Mouse (Mus musculus): ENCODE data around the gene Per3.
A peak's percentile ranks its signal among the peaks of the same experiment; 100 is the strongest.
"Not testable (repeated sequence)": the region's sequence is repeated elsewhere in the genome, so short reads cannot be mapped to it uniquely, and the experiment has no call there.

The Per3 gene

GRCm38 (mm10) chr4:151027001-151027400 lies 17.5 kb downstream of the Per3 start:
- peak; percentile 35 for DNase-seq (ENCODE audit: low spot score)

- DNase-seq (ENCODE audit: low spot score): no peak
These were observed 20.3 kb downstream of the Per3 start for GRCm38 (mm10) chr4:151024152-151024551.

- not testable (repeated sequence) for DNase-seq (ENCODE audit: low spot score)
These were observed 27.1 kb downstream of the Per3 start for GRCm38 (mm10) chr4:151017356-151017755.

GRCm38 (mm10) chr4:151015946-151016345 lies 28.5 kb downstream of the Per3 start:
- no peak for DNase-seq (ENCODE audit: low spot score)

GRCm38 (mm10) chr4:151010316-151010715 lies 34.1 kb downstream of the Per3 start:
- DNase-seq (ENCODE audit: low spot score): no peak

- peak; percentile 54 for DNase-seq (ENCODE audit: low spot score)
These were observed 37.5 kb downstream of the Per3 start for GRCm38 (mm10) chr4:151006945-151007344.

- DNase-seq (ENCODE audit: low spot score): no peak
These were observed 38.7 kb downstream of the Per3 start for GRCm38 (mm10) chr4:151005656-151006318.

GRCm38 (mm10) chr4:151001397-151001796 lies 43.1 kb downstream of the Per3 start:
- DNase-seq (ENCODE audit: low spot score): no peak

- no peak for DNase-seq (ENCODE audit: low spot score)
These were observed 45.8 kb downstream of the Per3 start for GRCm38 (mm10) chr4:150998626-150999025.

GRCm38 (mm10) chr4:150996797-150997196 lies 47.7 kb downstream of the Per3 start, which contains the start of gene Uts2:
Uts2 (plus strand) TSS chr4:150997097.
- DNase-seq (ENCODE audit: low spot score): no peak

GRCm38 (mm10) chr4:150990148-150990547 lies 54.3 kb downstream of the Per3 start:
- no peak for DNase-seq (ENCODE audit: low spot score)

GRCm38 (mm10) chr4:150980153-150980552 lies 64.3 kb downstream of the Per3 start:
- DNase-seq (ENCODE audit: low spot score): no peak

- no peak for DNase-seq (ENCODE audit: low spot score)
These were observed 65.0 kb downstream of the Per3 start for GRCm38 (mm10) chr4:150979455-150979854.

GRCm38 (mm10) chr4:150978156-150978910 lies 66.1 kb downstream of the Per3 start:
- DNase-seq (ENCODE audit: low spot score): no peak

- no peak for DNase-seq (ENCODE audit: low spot score)
These were observed 69.3 kb downstream of the Per3 start for GRCm38 (mm10) chr4:150975145-150975544.

GRCm38 (mm10) chr4:150973264-150973663 lies 71.2 kb downstream of the Per3 start:
- DNase-seq (ENCODE audit: low spot score): no peak

- DNase-seq (ENCODE audit: low spot score): no peak
These were observed 75.5 kb downstream of the Per3 start for GRCm38 (mm10) chr4:150968956-150969355.

GRCm38 (mm10) chr4:150966556-150966955 lies 77.9 kb downstream of the Per3 start:
- peak; percentile 81 for DNase-seq (ENCODE audit: low spot score)

- DNase-seq (ENCODE audit: low spot score): no peak
These were observed 78.9 kb downstream of the Per3 start for GRCm38 (mm10) chr4:150965555-150965951.

- DNase-seq (ENCODE audit: low spot score): peak; percentile 89
These were observed 79.6 kb downstream of the Per3 start for GRCm38 (mm10) chr4:150964635-150965554.

- no peak for DNase-seq (ENCODE audit: low spot score)
These were observed 80.8 kb downstream of the Per3 start for GRCm38 (mm10) chr4:150963711-150964110.

- no peak for DNase-seq (ENCODE audit: low spot score)
These were observed 82.2 kb downstream of the Per3 start for GRCm38 (mm10) chr4:150962231-150962630.

All from layer of hippocampus, adult 11-12 months (tissue).